Mouse (Mus musculus) gastrocnemius, adult 18-20 months (tissue): ENCODE results near the gene Stk11. TPM values are rescaled to one million over a fixed set of nuclear protein-coding genes. Genes with fewer than 3 reads are reported as not detected.

ENCODE experiments used
- DNase-seq: peaks from one replicate; pipeline ENCODE4 v3.0.0; 2021; ENCODE audit warnings: low spot score
- long read RNA-seq, 2 experiments: library from polyadenylated mRNA; stranded (forward); transcript quantifications; one replicate each; pipeline ENCODE4 v2.0.0; 2021
- total RNA-seq, 2 experiments: library from RNA; stranded (reverse); gene quantifications; 2 replicates each; pipeline ENCODE4 v1.2.3; 2021

Gene Stk11
- total RNA-seq = 100 to 1,000 TPM; 145 to 148 TPM
- long read RNA-seq, experiment 1, transcript Stk11-201 (10 exons, 2,566 nt) = major isoform, 14 of 28 reads
- long read RNA-seq, experiment 1, partial matches to known transcripts = 4 of 28 reads
- long read RNA-seq, experiment 1, other reads (novel, unspliced or antisense) = 8 of 28 reads
- long read RNA-seq, experiment 2, transcript Stk11-201 (10 exons, 2,566 nt) = major isoform, 16 of 27 reads
- long read RNA-seq, experiment 2, partial matches to known transcripts = 2 of 27 reads
- long read RNA-seq, experiment 2, other reads (novel, unspliced or antisense) = 7 of 27 reads

DNA sequence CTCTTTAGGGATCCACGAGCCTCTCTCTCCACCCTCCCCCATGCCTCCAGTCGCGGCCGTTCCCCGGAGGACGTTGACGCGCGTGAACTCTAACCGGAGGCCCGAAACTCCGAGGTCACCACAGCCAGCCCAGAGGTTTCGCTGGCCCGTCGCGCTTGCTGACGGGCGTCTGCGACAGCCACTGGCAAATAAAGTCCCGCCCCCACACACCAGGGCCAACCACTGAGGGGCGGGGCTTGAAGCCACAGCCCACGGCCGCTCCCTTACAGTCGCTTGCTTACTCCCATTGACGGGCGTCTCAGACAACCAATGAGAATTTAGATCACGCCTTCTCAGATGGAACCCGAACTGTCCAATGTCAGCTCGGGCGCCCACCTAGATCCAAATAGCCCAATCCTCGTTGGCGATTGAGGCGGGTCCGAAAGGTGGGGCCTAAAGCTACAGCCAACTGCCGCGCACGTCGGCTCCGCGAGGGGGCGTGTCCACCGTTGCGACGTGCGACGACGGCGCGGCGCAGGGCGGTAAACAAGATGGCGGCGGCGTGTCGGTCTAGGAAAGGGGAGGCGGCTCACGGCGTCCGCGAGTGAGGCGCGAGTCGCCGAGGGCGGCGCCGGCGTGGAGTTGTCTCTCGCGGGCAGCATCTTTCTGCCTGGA, at the start of gene Stk11:
Gene Stk11, plus strand, starts transcription at position 514 of the 654 bp plus-strand sequence.
- DNase-seq = peak; percentile 100

DNA sequence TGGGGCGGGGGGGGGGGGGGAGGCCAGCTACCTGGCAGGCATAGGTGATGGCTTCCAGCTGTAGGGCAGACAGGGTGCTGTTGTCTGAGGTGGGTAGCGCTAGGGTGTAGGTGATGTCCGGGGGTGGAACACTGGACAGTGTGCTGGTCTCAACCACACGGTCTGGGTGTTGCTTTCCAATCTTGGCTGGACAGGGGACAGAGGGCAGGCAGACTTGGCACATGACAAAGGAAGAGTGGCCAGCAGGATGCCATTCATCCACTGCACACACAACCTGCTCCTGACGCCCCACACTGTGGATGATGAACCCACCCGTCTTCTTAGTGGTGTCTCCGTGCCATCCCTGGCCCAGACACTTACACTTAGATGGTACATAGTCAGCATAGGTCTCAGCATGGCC, 46.4 kb upstream of the Stk11 start:
- no peak for DNase-seq

DNA sequence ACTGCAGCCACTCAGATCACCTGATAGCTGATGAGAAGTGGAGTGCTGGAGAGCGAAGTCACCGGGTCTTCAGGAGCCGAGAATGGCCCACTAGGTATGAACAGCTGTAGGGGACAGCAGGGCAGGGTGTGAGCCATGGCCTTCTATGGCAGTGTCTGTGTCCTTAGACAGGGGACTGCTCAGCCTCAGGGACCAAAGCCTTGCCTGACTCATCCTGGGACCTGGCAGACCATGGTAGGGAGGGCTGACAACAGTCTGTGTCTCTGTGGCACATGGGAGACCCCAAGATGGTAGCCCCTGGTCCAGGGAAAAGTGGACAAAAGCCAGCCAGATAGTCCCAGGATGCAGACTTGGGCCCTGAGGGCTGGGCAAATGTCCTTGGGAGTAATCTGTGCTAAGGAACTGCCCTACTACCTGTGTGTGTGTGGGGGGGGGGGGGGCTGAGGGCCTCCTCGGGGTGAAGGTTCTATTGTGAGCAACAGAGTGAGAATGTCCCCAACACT, 45.6 kb upstream of the Stk11 start:
- DNase-seq = no peak

DNA sequence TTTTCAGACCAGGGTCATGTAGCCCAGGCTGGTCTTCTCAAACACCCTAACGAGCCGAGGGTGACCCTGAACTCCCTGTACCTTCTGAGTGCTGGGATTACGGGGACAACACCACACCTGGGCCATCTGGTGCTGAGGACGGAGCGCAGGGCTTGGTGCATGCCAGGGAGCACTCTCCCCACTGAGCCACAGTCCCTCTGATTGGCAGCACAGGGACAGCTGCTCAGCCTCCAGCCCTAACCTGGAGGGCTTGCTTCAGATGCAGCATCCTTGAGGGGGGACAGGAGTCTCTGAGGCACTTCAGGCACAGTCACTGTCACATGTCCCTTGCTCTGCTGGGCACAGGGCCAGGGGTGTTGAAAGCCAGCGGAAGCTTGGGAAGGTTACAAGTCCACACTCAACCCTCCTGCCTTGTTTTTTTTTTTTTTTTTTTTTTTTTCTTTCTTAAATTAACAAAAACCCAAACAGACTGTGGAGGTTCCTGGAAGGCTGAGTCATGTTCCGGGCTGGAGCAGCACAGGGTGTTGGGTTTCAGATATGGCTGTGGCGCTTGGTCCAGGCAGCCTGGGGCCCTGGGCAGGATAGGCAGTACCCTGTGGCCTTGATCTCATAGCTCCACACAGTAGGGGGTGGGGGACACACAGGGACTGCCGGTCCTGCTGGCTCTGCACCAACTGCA, 44.6 kb upstream of the Stk11 start:
- DNase-seq = peak; percentile 85

DNA sequence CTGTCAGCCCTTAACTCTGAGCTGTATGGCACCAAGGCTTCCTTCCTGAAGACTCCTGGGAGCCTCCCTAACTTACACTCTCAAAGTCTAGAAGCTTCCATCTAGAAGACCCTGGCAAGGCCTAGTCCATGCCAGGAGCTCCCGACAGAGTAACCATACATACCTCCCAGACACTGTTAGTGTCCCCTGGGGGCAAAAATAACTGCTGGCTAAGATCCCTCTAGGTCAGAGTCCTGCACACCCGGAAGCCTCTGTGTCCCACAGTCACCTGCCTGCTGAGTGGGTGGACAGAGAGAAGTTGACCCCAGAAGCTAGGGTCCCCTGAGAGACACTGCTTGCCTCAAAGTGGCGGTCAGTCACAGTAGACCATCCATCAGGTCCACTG, 44.1 kb upstream of the Stk11 start:
- no peak for DNase-seq

DNA sequence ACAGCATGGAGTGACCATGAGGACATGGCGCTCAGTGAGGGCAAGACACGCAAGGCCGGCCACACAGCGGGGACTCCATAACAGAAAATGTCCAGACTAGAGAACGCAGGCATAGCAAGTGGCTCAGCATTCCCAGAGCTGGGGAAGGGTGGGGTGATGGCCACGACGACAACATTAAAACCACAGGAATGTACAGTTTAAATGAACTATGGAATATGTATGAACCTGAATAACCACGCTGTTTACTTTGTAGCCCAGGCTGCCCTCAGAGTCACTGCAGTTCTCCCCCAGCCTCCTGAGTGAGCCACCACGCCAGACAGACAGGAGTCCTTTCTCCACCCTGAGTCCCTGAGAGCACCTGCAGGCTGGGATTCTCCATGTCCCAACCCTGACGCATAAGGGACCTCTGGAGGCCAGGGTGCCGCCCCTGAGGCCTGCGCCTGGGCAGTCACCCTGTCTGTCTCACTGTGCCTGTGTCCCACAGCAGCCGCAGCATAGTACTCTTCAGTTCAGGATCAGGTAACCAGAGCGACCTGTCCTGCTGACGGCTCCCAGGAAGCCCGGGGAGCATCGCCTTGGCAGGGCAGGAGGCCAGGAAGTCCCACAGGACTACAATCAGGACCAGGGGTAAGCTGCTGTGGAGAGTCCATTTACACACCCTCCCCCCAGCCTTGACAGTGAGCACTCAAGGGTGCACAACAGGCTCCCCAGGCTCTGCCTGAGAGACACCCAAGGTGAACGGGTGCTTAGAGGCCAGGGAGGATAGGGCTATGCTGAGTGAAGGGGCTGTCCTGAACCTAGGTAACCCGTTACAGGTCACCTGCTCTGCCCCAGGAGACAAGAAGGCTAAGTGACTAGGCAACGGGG, 42.7 kb upstream of the Stk11 start:
- DNase-seq = no peak

DNA sequence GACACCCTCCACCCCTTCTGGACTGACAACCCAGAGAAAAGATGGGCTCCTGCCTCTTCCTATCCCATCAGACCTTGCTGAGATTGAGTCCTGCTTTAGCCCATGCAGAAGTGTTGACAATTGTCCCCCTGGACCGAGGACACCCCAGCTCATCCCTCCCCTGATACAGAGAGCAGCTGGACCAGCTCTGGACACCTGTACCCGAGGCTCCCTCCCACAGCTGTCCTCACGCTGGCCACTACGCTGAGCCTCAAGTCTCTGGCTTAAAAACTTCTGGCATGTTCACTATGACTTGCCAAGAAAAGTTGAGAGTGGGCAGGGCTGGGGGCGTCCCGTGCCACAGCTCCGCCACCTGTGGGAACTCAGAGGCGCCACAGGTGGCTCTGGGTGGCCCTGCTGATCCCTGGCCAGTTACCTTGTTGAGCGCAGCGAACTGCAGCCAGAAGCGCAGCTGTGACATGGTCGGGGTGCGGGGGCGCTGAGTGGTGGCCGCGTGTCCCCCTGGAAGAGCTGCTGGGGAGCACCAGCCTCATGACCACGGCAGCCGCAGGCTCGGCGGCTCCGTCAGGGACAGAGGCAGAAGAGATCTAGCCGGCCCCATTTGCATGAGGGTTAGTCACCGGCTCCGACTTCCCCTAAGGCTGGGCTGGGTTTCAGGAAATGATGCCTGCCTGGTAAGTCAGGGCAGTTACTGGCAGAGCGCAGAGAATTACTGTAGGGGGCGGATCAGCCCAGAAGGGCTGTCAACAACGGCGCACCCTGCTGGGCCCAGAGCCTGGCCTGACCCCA, 40.6 kb upstream of the Stk11 start:
- peak; percentile 68 for DNase-seq

DNA sequence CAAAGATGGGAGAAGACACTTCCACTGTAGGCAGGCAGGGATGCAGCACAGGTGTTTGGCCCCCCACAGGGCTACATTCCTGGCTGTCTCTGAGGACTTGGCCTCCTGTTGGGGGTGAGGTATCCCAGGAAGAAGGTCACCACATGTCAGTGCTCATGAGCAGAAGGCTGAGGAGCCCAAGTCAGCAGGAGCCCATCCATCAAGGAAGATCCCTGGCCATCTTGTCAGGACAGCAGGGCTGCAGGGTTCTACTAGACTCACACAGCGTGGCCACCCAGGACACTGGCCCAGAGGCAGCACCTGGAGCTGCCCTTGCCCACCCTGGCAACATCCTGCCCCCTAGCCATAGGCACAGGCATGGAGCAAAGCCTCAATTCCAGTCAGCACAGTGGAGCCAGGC, 39.7 kb upstream of the Stk11 start:
- no peak for DNase-seq

DNA sequence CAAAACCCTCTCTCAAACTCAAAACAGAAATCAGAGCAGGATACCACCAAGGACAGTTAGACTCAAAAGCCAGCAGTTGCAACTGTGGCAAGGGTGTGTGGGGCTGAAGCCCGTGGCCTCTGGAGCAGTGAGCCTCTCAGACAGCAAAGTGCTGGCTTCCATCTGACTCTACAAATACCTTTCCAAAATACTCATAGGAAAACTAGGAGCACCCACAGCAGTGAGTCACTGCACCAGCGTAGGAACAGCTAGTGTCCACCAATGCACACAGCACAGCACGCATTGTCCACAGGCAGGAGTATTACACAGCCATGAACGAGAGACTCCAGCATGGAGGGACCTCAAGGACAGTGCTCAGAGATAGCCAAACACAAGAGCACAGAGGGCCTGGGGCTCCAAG, 39.2 kb upstream of the Stk11 start:
- DNase-seq = no peak

DNA sequence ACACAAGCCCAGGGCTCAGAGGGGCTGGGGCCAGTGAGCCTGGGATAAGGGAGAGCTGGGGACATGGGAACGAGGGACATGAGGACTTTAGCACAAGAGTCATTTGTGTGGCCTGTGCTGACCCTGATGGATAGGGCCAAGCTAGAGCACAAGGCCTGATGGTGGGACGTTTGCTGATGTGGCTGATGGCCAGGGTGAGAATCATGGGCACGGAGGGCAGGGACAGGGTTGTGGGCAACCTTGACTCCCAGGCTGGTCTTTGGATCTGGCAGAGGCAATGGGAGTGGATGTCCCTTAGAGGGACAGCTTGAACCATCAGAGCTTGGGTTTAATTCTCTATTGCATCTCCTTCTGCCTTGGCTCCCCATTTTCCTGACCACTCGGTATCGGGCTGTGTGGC, 38.3 kb upstream of the Stk11 start:
- DNase-seq = no peak

DNA sequence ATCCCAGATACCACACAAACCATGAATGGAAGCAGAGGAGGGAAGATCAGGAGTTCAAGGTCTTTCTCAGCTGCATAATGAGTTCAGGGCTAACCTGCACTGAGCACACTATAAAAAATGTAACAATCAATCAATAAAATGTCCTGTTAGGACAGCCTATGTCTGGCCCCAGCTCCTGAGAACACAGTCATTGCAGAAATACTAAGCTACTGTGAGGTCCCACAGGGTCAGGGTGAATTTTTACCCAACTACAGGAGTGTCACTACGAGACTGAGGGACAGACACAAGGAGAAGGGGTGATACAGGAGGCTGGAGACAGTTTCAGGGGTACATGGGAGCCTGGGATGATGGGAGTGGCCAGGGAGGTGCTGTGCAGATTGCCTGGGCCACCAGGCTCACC, 37.2 kb upstream of the Stk11 start:
- DNase-seq = no peak

DNA sequence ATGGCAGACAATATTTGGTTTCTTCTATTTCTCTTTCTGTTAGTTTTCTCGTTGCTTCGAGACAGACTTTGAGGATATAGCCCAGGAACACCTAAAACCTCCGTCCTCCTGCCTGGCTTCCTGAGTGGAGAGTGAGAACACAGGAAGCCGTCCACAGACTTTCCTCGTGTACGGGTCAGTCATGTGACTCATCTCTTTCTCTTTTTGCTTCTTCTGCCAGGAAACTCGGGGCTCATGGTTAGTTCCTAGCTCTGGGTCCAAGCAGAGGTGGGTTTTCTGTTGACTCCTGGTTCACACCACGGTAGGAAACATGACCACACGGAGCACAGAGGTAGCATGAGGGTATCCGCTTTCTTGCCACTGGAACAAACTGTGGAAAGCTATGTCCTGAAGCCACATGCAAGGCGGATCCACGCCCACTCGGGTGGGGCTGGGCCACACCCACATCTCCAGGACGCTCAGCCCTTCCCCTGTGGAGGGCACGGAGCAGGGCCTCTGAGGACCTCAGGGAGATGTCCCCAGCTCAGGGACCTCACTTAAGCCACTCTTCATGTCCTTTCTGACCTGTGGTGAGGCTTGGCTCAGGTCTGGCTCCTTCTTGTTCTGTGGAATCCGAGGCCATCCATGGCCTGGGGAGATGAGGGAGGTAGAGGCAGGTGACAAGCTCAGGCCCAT, 35.1 kb upstream of the Stk11 start:
- no peak for DNase-seq

DNA sequence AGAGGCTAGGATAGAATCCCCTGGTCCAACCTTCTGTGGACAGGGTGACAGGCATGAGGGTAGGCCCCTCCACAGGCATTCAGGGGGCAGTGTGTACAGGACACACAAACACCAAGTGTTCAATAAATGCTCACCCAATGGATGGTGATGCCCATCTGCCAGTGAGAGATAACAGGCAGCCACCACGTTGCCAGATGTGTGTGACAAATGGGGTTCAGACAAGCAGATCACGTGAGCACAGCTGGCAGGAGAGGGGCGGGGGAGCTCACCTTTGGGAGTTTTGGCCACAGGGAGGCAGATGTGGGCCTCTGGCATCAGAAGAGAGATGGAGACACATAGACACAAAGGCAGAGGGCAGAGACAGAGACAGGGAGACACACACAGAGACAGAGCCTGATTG, 34.5 kb upstream of the Stk11 start:
- no peak for DNase-seq

DNA sequence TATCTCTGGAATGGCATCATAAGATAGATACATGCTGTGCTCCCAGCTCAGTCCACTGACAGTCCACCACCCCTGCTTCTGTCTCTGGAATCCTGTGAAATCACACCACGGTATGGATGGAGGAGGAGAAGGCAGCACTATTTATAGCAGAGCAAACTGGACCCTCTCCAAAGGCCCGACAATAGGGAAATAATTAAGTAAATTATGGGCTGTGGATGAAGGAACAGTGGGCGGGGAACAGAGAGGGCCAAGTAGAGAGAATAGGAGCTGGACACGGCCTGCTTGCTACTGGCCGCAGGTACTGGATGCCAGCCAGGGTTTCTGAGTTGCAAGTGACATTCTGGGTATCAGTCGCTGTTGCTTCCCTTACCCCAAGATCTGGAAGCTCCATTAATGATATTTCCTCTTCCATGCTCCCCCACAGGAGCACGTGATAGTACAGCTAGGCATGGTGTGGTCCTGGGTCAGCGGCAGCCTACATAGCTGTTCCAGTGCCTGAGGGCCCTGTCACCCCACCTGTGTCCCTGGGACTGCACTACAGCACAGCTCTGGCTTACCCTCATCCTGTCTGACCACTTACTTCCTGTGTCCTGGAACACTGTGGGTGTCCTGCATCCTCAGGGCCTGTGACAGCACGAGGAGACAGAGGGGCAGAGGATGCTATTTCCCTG, 30.7 kb upstream of the Stk11 start:
- peak; percentile 33 for DNase-seq

DNA sequence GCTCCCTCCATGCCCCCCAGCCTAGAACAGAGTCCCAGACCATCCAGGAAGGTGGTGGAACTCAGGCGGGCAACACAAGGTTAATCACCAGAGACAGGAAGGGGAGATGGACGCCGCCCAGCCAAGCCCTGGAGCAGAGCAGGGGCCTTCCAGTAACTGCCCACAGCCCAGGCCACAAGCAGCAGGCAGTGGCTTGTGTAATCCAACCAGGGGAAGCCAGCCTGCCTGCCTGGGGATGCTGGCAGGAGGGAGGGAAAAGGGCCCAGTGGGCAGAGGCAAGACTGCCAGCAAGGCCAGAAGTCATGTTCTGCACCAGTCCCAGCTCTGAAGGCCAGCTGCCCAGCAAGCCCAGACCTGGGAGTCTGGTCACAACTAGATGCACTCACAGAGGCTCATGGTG, 28.8 kb upstream of the Stk11 start:
- DNase-seq = no peak

DNA sequence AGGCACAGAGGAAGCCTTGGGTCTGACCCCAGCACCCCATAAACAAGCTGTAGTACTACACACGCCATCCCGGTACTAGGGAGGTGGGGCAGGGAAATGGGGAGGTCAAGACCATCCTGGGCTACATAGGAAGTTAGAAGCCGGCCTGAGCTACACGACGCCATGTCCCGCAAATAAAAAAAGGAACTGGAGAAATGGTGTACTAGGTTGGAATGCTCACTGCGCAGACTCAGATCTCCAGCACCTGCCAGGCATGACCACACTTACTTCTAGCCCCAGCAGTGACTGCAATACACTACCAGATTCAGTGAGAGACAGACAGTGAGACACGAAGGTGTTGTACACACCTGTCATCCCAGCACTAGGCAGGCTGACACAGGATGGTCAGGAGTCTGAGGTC, 28.1 kb upstream of the Stk11 start:
- DNase-seq = no peak

DNA sequence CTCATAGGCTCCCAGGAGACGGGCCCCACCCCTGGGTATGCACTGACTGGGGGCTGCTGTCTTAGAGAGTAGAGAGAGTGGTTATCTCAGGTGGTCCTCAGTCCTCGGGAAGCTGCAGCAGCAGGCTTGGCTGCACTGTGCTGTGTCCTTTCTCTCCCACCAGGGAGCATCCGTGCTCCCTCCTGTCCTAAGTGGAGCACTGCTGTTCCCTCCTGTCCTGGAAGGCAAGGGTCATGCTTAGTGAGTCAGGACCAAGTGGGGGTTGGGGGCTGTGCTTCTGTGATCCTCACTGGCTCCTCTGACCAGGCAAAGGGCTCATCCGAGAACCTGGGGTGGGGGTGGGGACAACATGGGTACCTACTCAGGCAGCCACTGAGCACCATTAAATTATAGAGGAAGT, 26.5 kb upstream of the Stk11 start:
- no peak for DNase-seq

DNA sequence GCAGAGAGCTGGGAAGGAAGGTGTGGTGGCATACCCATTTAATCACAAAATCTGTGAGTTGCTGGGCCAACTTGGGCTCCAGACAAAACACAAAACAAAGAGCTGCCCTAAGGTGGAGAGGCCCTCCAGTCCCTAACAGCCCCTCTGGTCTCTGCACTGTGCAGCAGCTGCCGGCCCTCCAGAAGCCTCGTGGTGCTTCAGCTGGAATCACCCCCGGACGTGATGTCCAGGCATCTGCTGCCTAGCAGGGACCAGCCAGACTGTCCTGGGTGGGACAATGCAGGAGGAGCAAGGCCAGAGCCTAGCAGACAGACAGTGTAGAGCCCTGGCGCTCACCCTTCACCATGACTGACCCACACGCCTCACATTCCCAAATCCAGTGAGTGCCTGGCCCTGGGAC, 24.1 kb upstream of the Stk11 start:
- DNase-seq = no peak

DNA sequence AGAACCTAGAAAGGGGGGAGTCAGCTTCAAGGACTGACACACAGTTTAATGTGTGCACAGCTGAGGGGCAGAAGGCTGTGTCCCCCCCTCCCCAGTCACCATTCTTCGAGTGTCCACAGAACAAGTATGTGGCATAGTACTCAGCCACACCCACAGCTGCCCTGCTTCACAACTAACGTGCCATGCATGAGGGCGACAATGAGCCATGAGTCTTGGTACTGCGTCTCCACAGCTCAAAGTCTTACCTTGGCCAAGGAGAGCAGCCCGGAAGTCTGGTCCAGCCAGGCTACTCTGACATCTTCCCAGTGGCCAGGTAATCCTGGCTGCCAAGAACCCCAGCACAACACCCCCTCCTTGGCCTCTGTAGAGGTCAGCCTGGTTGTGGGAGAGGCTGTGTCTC, 22.9 kb upstream of the Stk11 start:
- no peak for DNase-seq

DNA sequence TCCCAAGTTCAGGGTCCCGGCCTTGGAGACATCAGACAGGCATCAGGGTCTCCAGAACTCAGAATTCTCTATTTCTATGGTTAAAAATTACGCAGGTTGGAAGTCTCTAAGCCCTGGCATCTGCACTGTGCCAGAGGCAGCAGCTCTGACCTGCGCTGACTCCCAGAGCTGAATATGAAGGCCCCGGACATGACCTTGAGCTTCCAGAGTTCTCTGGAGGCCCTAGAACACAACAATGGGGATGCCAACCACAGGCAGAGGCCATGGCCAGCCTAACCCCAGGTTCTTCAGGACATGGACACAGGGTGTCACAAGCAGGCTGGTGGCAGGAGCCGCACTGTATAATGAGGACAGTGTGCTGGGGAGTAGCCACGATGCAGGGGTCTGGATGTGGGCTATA, 21.5 kb upstream of the Stk11 start:
- no peak for DNase-seq
